Mouse (Mus musculus): ENCODE measurements at regions not wholly inside any gene's neighbourhood (a gene's known extent, or its start where the extent isn't known, plus 50 kb on each side); places are given as distances from the start of the nearest gene placed in this dataset.

GRCm38 (mm10) chr9:118266298-118266697 is 116.3 kb upstream of the Cmc1 start:
- TF ChIP-seq CTCF (IDR thresholded peaks at IDR 0.05): no peak
- in situ Hi-C loops (cut with MboI; ENCODE audit: low pct_unique_long_range_greater_than_20kb): no loop called here
- ATAC-seq: no peak
- DNase-seq (ENCODE audit: low read depth, low spot score): no peak
- peaks cover 12% of the 10 kb centered on the region for H3K27me3 ChIP-seq
- CTCF ChIA-PET: no interaction called here
- POLR2A ChIA-PET: no interaction called here

GRCm38 (mm10) chr9:118271681-118272080 is 121.7 kb upstream of the Cmc1 start:
- in situ Hi-C loops (cut with MboI; ENCODE audit: low pct_unique_long_range_greater_than_20kb): no loop called here
- no peak for TF ChIP-seq CTCF (IDR thresholded peaks at IDR 0.05)
- POLR2A ChIA-PET: no interaction called here
- peaks cover 4% of the 10 kb centered on the region for H3K27me3 ChIP-seq
- CTCF ChIA-PET: no interaction called here
- DNase-seq (ENCODE audit: low read depth, low spot score): no peak
- ATAC-seq: no peak

GRCm38 (mm10) chr9:118272713-118273407 is 122.9 kb upstream of the Cmc1 start:
- TF ChIP-seq CTCF (IDR thresholded peaks at IDR 0.05): no peak
- ATAC-seq (no peak), DNase-seq (ENCODE audit: low read depth, low spot score) (no peak)
- CTCF ChIA-PET: no interaction called here
- in situ Hi-C loops (cut with MboI; ENCODE audit: low pct_unique_long_range_greater_than_20kb): no loop called here
- peaks cover 4% of the 10 kb centered on the region for H3K27me3 ChIP-seq
- POLR2A ChIA-PET: no interaction called here

GRCm38 (mm10) chr9:118285481-118285880 is 135.5 kb upstream of the Cmc1 start:
- no peak for TF ChIP-seq CTCF (IDR thresholded peaks at IDR 0.05)
- CTCF ChIA-PET: no interaction called here
- DNase-seq (ENCODE audit: low read depth, low spot score) (no peak), ATAC-seq (no peak)
- in situ Hi-C loops (cut with MboI; ENCODE audit: low pct_unique_long_range_greater_than_20kb): no loop called here
- H3K27me3 ChIP-seq: peaks cover 5% of the 10 kb centered on the region
- POLR2A ChIA-PET: interaction anchor here (0.5 kb wide), 1 partner anchor 57 kb away, joined by 3 read pairs; no protein-coding TSS in a partner anchor

- H3K27me3 ChIP-seq: peaks cover 10% of the 10 kb centered on the region
- ChIA-PET POLR2A (no interaction called here), CTCF (no interaction called here)
- in situ Hi-C loops (cut with MboI; ENCODE audit: low pct_unique_long_range_greater_than_20kb): no loop called here
- ATAC-seq: no peak
- no peak for DNase-seq (ENCODE audit: low read depth, low spot score)
- TF ChIP-seq CTCF (IDR thresholded peaks at IDR 0.05): no peak
These were observed 137.6 kb upstream of the Cmc1 start for GRCm38 (mm10) chr9:118287606-118288005.

GRCm38 (mm10) chr9:118292836-118293235 is 142.9 kb upstream of the Cmc1 start:
- CTCF ChIA-PET: no interaction called here
- TF ChIP-seq CTCF (IDR thresholded peaks at IDR 0.05): no peak
- POLR2A ChIA-PET: no interaction called here
- ATAC-seq (no peak), DNase-seq (ENCODE audit: low read depth, low spot score) (no peak)
- in situ Hi-C loops (cut with MboI; ENCODE audit: low pct_unique_long_range_greater_than_20kb): no loop called here
- peaks cover 11% of the 10 kb centered on the region for H3K27me3 ChIP-seq

GRCm38 (mm10) chr9:118294011-118294410 is 144.0 kb upstream of the Cmc1 start:
- peaks cover 16% of the 10 kb centered on the region for H3K27me3 ChIP-seq
- no peak for DNase-seq (ENCODE audit: low read depth, low spot score)
- CTCF ChIA-PET: no interaction called here
- no peak for ATAC-seq
- POLR2A ChIA-PET: no interaction called here
- in situ Hi-C loops (cut with MboI; ENCODE audit: low pct_unique_long_range_greater_than_20kb): no loop called here
- no peak for TF ChIP-seq CTCF (IDR thresholded peaks at IDR 0.05)

- POLR2A ChIA-PET: no interaction called here
- TF ChIP-seq CTCF (IDR thresholded peaks at IDR 0.05): no peak
These were observed 152.9 kb upstream of the Cmc1 start for GRCm38 (mm10) chr9:118302785-118303384.

GRCm38 (mm10) chr9:118318357-118319140 is 159.5 kb upstream of the Eomes start:
- in situ Hi-C loops (cut with MboI; ENCODE audit: low pct_unique_long_range_greater_than_20kb): no loop called here
- TF ChIP-seq CTCF (IDR thresholded peaks at IDR 0.05): no peak
- ATAC-seq: no peak
- no peaks in the 10 kb centered on the region for H3K27me3 ChIP-seq
- no peak for DNase-seq (ENCODE audit: low read depth, low spot score)
- ChIA-PET CTCF (interaction anchor here (1.8 kb wide), 1 partner anchor 8 kb away, joined by 5 read pairs; no protein-coding TSS in a partner anchor), POLR2A (no interaction called here)

More at GRCm38 (mm10) chr9:118302785-118303384, 152.9 kb upstream of the Cmc1 start:
- DNase-seq (ENCODE audit: low read depth, low spot score) (no peak), ATAC-seq (no peak)
- CTCF ChIA-PET: interaction anchor here (0.7 to 1.0 kb wide), 2 partner anchors 34 to 54 kb away, joined by 3 read pairs; no protein-coding TSS in a partner anchor
- H3K27me3 ChIP-seq: peaks cover 6% of the 10 kb centered on the region
- in situ Hi-C loops (cut with MboI; ENCODE audit: low pct_unique_long_range_greater_than_20kb): no loop called here

GRCm38 (mm10) chr9:118323796-118324195 is 154.2 kb upstream of the Eomes start:
- POLR2A ChIA-PET: no interaction called here
- CTCF ChIA-PET: no interaction called here
- DNase-seq (ENCODE audit: low read depth, low spot score): no peak

GRCm38 (mm10) chr9:118326656-118327055 is 151.4 kb upstream of the Eomes start:
- ChIA-PET POLR2A (no interaction called here), CTCF (interaction anchor here (1.3 kb wide), 1 partner anchor 9 kb away, joined by 5 read pairs; no protein-coding TSS in a partner anchor)
- TF ChIP-seq CTCF (IDR thresholded peaks at IDR 0.05): no peak
- no peak for ATAC-seq
- in situ Hi-C loops (cut with MboI; ENCODE audit: low pct_unique_long_range_greater_than_20kb): loop anchor here (10.0 kb wide), 1 partner anchor 242 kb away; no protein-coding TSS in a partner anchor
- H3K27me3 ChIP-seq: peaks cover 34% of the 10 kb centered on the region
- DNase-seq (ENCODE audit: low read depth, low spot score): no peak

More at GRCm38 (mm10) chr9:118323796-118324195, 154.2 kb upstream of the Eomes start:
- peaks cover 20% of the 10 kb centered on the region for H3K27me3 ChIP-seq
- TF ChIP-seq CTCF (IDR thresholded peaks at IDR 0.05): no peak
- in situ Hi-C loops (cut with MboI; ENCODE audit: low pct_unique_long_range_greater_than_20kb): loop anchor here (10.0 kb wide), 1 partner anchor 239 kb away; no protein-coding TSS in a partner anchor
- no peak for ATAC-seq

All from Patski (cell line).